Mouse (Mus musculus) neural tube, embryonic 12.5 days (tissue): ENCODE results near the gene Tspear. TPM values are rescaled to one million over a fixed set of nuclear protein-coding genes. Genes with fewer than 3 reads are reported as not detected.

Experiments
- ATAC-seq: fragments of 200-750 bp; cut with Nextera tagmentation; 2 replicates; pipeline ENCODE4 v1.8.0; 2017; ENCODE audit warnings: low read depth, mild to moderate bottlenecking, moderate TSS enrichment, moderate library complexity; ENCODE audit not compliant: low FRiP score
- H3K27ac ChIP-seq: fragments of 300-500 bp; sonication (generic); 2 replicates; pipeline ENCODE4 v1.5.1; 2016
- H3K27me3 ChIP-seq: fragments of 300-500 bp; sonication (generic); replicated peaks from 2 replicates; pipeline ENCODE4 v1.6.1; 2016; ENCODE audit warnings: mild to moderate bottlenecking
- H3K36me3 ChIP-seq: fragments of 300-500 bp; sonication (generic); 2 replicates; pipeline ENCODE4 v1.6.1; 2016; ENCODE audit warnings: mild to moderate bottlenecking
- H3K4me1 ChIP-seq: fragments of 300-500 bp; sonication (generic); 2 replicates; pipeline ENCODE4 v1.6.1; 2016
- H3K4me2 ChIP-seq: fragments of 300-500 bp; sonication (generic); replicated peaks from 2 replicates; pipeline ENCODE4 v1.6.1; 2016; ENCODE audit warnings: mild to moderate bottlenecking
- H3K4me3 ChIP-seq: fragments of 300-500 bp; sonication (generic); 2 replicates; pipeline ENCODE4 v1.5.1; 2016
- H3K9ac ChIP-seq: fragments of 300-500 bp; sonication (generic); 2 replicates; pipeline ENCODE4 v1.6.1; 2016; ENCODE audit warnings: mild to moderate bottlenecking
- H3K9me3 ChIP-seq: fragments of 300-500 bp; sonication (generic); 2 replicates; pipeline ENCODE4 v1.6.1; 2016; ENCODE audit warnings: mild to moderate bottlenecking
- WGBS: fragments of 180-500 bp; shearing (Covaris S2); methylation state at CpG from one replicate; pipeline ENCODE4 v1.1.7; 2016; 5-methylcytosine and 5-hydroxymethylcytosine counted together
- polyA plus RNA-seq: library from polyadenylated mRNA; unstranded; fragments of >200 nt; fragmentation: Nextera tagmentation; extraction: Ambion mirVana; gene quantifications from 2 replicates; pipeline ENCODE4 v1.2.1, GENCODE M21; 2016

The Tspear gene
- polyA plus RNA-seq, 1 experiment from 2014 or later = 1.2 TPM

- no peaks in the 10 kb centered on the region for H3K27me3 ChIP-seq
- H3K4me2 ChIP-seq = no peak within 1 kb of the TSS
- no peak within 1 kb of the TSS for H3K27ac ChIP-seq
- peaks cover 6% of the 10 kb centered on the region; the same call in 1 of the 2 replicates for H3K4me1 ChIP-seq
- no peak within 1 kb of the TSS for H3K4me3 ChIP-seq
- 57% methylated on average over 7 of the region's 7 CpGs for WGBS
- H3K36me3 ChIP-seq = no peaks in the 10 kb centered on the region
- ATAC-seq = no peak
- peaks cover 5% of the 10 kb centered on the region; the same call in 1 of the 2 replicates for H3K9me3 ChIP-seq
- no peak within 1 kb of the TSS for H3K9ac ChIP-seq
Measured at GRCm38 (mm10) chr10:77861675-77862074, 175.3 kb downstream of the Tspear start, which contains the start of gene Gm3285. Gene Gm3285 (plus strand): TSS chr10:77861975.

- peaks cover 6% of the 10 kb centered on the region; the same call in 1 of the 2 replicates for H3K4me1 ChIP-seq
- H3K9me3 ChIP-seq = no peaks in the 10 kb centered on the region
- H3K27ac ChIP-seq = no peak overlapping the region
- no peak overlapping the region for H3K9ac ChIP-seq
- ATAC-seq = peak; percentile 56; the same call in 1 of the 2 replicates
- no peaks in the 10 kb centered on the region for H3K36me3 ChIP-seq
- peak overlapping the region; percentile 50 for H3K4me2 ChIP-seq
- 40% methylated on average over 14 of the region's 14 CpGs for WGBS
- H3K27me3 ChIP-seq = no peaks in the 10 kb centered on the region
- H3K4me3 ChIP-seq = 0 out of 2 replicates have a peak overlapping the region, but pooled peaks have one; percentile 15
Measured at GRCm38 (mm10) chr10:77864067-77864761, 177.8 kb downstream of the Tspear start.

GRCm38 (mm10) chr10:77864762-77865143 lies 178.4 kb downstream of the Tspear start:
- H3K4me1 ChIP-seq = peaks cover 6% of the 10 kb centered on the region; the same call in 1 of the 2 replicates
- H3K9ac ChIP-seq = no peak overlapping the region

GRCm38 (mm10) chr10:77867546-77867945 lies 181.2 kb downstream of the Tspear start:
- H3K9ac ChIP-seq = no peak overlapping the region
- H3K4me3 ChIP-seq = no peak overlapping the region
- no peaks in the 10 kb centered on the region for H3K9me3 ChIP-seq
- no peak overlapping the region for H3K4me2 ChIP-seq
- ATAC-seq = no peak
- H3K27ac ChIP-seq = no peak overlapping the region
- 26% methylated on average over 1 of the region's 1 CpGs for WGBS
- H3K27me3 ChIP-seq = no peaks in the 10 kb centered on the region
- no peaks in the 10 kb centered on the region for H3K36me3 ChIP-seq
- H3K4me1 ChIP-seq = peaks cover 6% of the 10 kb centered on the region; the same call in 1 of the 2 replicates

More at GRCm38 (mm10) chr10:77864762-77865143, 178.4 kb downstream of the Tspear start:
- no peaks in the 10 kb centered on the region for H3K27me3 ChIP-seq
- ATAC-seq = peak; percentile 56
- H3K27ac ChIP-seq = no peak overlapping the region
- H3K36me3 ChIP-seq = no peaks in the 10 kb centered on the region
- peak overlapping the region; percentile 50 for H3K4me2 ChIP-seq
- WGBS = 37% methylated on average over 11 of the region's 11 CpGs
- H3K9me3 ChIP-seq = no peaks in the 10 kb centered on the region
- H3K4me3 ChIP-seq = 0 out of 2 replicates have a peak overlapping the region, but pooled peaks have one; percentile 15

GRCm38 (mm10) chr10:77869651-77870050 lies 183.3 kb downstream of the Tspear start:
- no peaks in the 10 kb centered on the region for H3K27me3 ChIP-seq
- H3K4me3 ChIP-seq = no peak overlapping the region
- peaks cover 3% of the 10 kb centered on the region; the same call in 1 of the 2 replicates for H3K4me1 ChIP-seq
- WGBS = 90% methylated on average over 7 of the region's 7 CpGs
- no peak overlapping the region for H3K27ac ChIP-seq
- H3K4me2 ChIP-seq = no peak overlapping the region
- ATAC-seq = no peak
- H3K9me3 ChIP-seq = no peaks in the 10 kb centered on the region
- H3K9ac ChIP-seq = no peak overlapping the region
- no peaks in the 10 kb centered on the region for H3K36me3 ChIP-seq

GRCm38 (mm10) chr10:77878985-77879384 lies 192.6 kb downstream of the Tspear start:
- H3K9ac ChIP-seq = no peak overlapping the region
- H3K27me3 ChIP-seq = no peaks in the 10 kb centered on the region
- no peak for ATAC-seq
- no peaks in the 10 kb centered on the region for H3K36me3 ChIP-seq
- no peaks in the 10 kb centered on the region for H3K9me3 ChIP-seq
- H3K27ac ChIP-seq = no peak overlapping the region
- 69% methylated on average over 6 of the region's 6 CpGs for WGBS
- H3K4me1 ChIP-seq = no peaks in the 10 kb centered on the region
- H3K4me3 ChIP-seq = no peak overlapping the region
- H3K4me2 ChIP-seq = no peak overlapping the region

- H3K27ac ChIP-seq = no peak overlapping the region
- H3K4me3 ChIP-seq = no peak overlapping the region
- H3K36me3 ChIP-seq = no peaks in the 10 kb centered on the region
- H3K27me3 ChIP-seq = no peaks in the 10 kb centered on the region
- 82% methylated on average over 3 of the region's 3 CpGs for WGBS
- no peaks in the 10 kb centered on the region for H3K9me3 ChIP-seq
- H3K9ac ChIP-seq = no peak overlapping the region
- no peak for ATAC-seq
- no peak overlapping the region for H3K4me2 ChIP-seq
- H3K4me1 ChIP-seq = no peaks in the 10 kb centered on the region
Measured at GRCm38 (mm10) chr10:77880305-77880704, 193.9 kb downstream of the Tspear start.

GRCm38 (mm10) chr10:77882553-77882952 lies 196.2 kb downstream of the Tspear start:
- H3K4me1 ChIP-seq = no peaks in the 10 kb centered on the region
- no peak overlapping the region for H3K9ac ChIP-seq
- H3K36me3 ChIP-seq = no peaks in the 10 kb centered on the region
- 88% methylated on average over 5 of the region's 5 CpGs for WGBS
- no peak for ATAC-seq
- H3K27me3 ChIP-seq = no peaks in the 10 kb centered on the region
- no peaks in the 10 kb centered on the region for H3K9me3 ChIP-seq
- H3K27ac ChIP-seq = no peak overlapping the region
- no peak overlapping the region for H3K4me3 ChIP-seq
- H3K4me2 ChIP-seq = no peak overlapping the region

GRCm38 (mm10) chr10:77886007-77886747 lies 199.8 kb downstream of the Tspear start:
- no peaks in the 10 kb centered on the region for H3K27me3 ChIP-seq
- H3K4me3 ChIP-seq = no peak overlapping the region

GRCm38 (mm10) chr10:77890987-77891565 lies 204.7 kb downstream of the Tspear start:
- Histone ChIP-seq H3K27me3 (no peaks in the 10 kb centered on the region), H3K9me3 (no peaks in the 10 kb centered on the region), H3K4me2 (no peak overlapping the region), H3K4me3 (no peak overlapping the region), H3K4me1 (no peaks in the 10 kb centered on the region), H3K36me3 (no peaks in the 10 kb centered on the region), H3K27ac (no peak overlapping the region), H3K9ac (no peak overlapping the region)
- 88% methylated on average over 8 of the region's 8 CpGs for WGBS
- no peak for ATAC-seq

More at GRCm38 (mm10) chr10:77886007-77886747, 199.8 kb downstream of the Tspear start:
- 61% methylated on average over 12 of the region's 12 CpGs for WGBS
- Histone ChIP-seq H3K9me3 (no peaks in the 10 kb centered on the region), H3K4me1 (no peaks in the 10 kb centered on the region), H3K27ac (no peak overlapping the region), H3K9ac (no peak overlapping the region), H3K36me3 (no peaks in the 10 kb centered on the region), H3K4me2 (no peak overlapping the region)
- no peak for ATAC-seq

- H3K4me3 ChIP-seq = no peak overlapping the region
- WGBS = 65% methylated on average over 5 of the region's 5 CpGs
- H3K27ac ChIP-seq = no peak overlapping the region
- no peaks in the 10 kb centered on the region for H3K9me3 ChIP-seq
- no peaks in the 10 kb centered on the region for H3K27me3 ChIP-seq
- no peaks in the 10 kb centered on the region for H3K36me3 ChIP-seq
- no peak overlapping the region for H3K9ac ChIP-seq
- no peaks in the 10 kb centered on the region for H3K4me1 ChIP-seq
- no peak for ATAC-seq
- no peak overlapping the region for H3K4me2 ChIP-seq
Measured at GRCm38 (mm10) chr10:77895562-77895961, 209.2 kb downstream of the Tspear start.

- Histone ChIP-seq H3K4me3 (no peak overlapping the region), H3K9me3 (no peaks in the 10 kb centered on the region), H3K9ac (no peak overlapping the region), H3K27me3 (0 out of 2 replicates have a peak, but pooled peaks cover 4% of the 10 kb centered on the region), H3K4me2 (no peak overlapping the region), H3K27ac (no peak overlapping the region), H3K36me3 (no peaks in the 10 kb centered on the region), H3K4me1 (peaks cover 12% of the 10 kb centered on the region; the same call in 1 of the 2 replicates)
- WGBS = 86% methylated on average over 7 of the region's 7 CpGs
- ATAC-seq = no peak
Measured at GRCm38 (mm10) chr10:77900126-77900525, 213.8 kb downstream of the Tspear start.
